Mouse (Mus musculus) spleen, adult 2 months (tissue): Measurements from ENCODE around the gene Cptp. TPM values are rescaled to one million over a fixed set of nuclear protein-coding genes. Genes with fewer than 3 reads are reported as not detected.

Source experiments
- DNase-seq, 2 experiments: peaks; one replicate each; pipeline versions ENCODE4 v3.0.0 to v3.0.0-alpha.2; 2012 to 2021; ENCODE audit warnings: low spot score in 2 of 2, low read depth in 1 of 2
- H3K27ac ChIP-seq: fragments of 200-500 bp; 2 replicates; pipeline ENCODE4 v1.5.1; 2012; ENCODE audit warnings: low read length, inconsistent platforms; ENCODE audit not compliant: insufficient read depth
- H3K27me3 ChIP-seq: fragments of 200-500 bp; 2 replicates; pipeline ENCODE4 v1.6.1; 2012; ENCODE audit warnings: mild to moderate bottlenecking, moderate library complexity, low read length, inconsistent platforms; ENCODE audit not compliant: control insufficient read depth, insufficient read depth
- H3K36me3 ChIP-seq: fragments of 200-500 bp; 2 replicates; pipeline ENCODE4 v1.6.1; 2012; ENCODE audit warnings: mild to moderate bottlenecking, low read length, inconsistent platforms; ENCODE audit not compliant: control insufficient read depth, insufficient read depth
- H3K4me1 ChIP-seq: fragments of 200-500 bp; 2 replicates; pipeline ENCODE4 v1.6.1; 2011; ENCODE audit warnings: inconsistent platforms; ENCODE audit not compliant: control insufficient read depth, insufficient read depth, insufficient read length
- H3K4me3 ChIP-seq: fragments of 200-500 bp; 2 replicates; pipeline ENCODE4 v1.5.1; 2011; ENCODE audit warnings: mild to moderate bottlenecking, inconsistent platforms; ENCODE audit not compliant: insufficient read depth, insufficient read length; ENCODE audit errors: extremely low read depth
- CTCF ChIP-seq: fragments of 200-500 bp; IDR thresholded peaks from 2 replicates; pipeline ENCODE4 v1.5.1; 2011; ENCODE audit warnings: mild to moderate bottlenecking, inconsistent platforms; ENCODE audit not compliant: insufficient read depth, insufficient read length, insufficient replicate concordance; ENCODE audit errors: extremely low read depth
- POLR2A ChIP-seq: fragments of 200-500 bp; IDR thresholded peaks from 2 replicates; pipeline ENCODE4 v1.6.1; 2011; ENCODE audit warnings: low read depth, low read length, inconsistent platforms
- WGBS: fragments of 180-500 bp; shearing (Covaris S2); methylation state at CpG from one replicate; pipeline ENCODE4 v1.1.7; 2018; 5-methylcytosine and 5-hydroxymethylcytosine counted together
- polyA plus RNA-seq: library from polyadenylated mRNA; depleted of rRNA; stranded (reverse); fragments of >200 nt; gene quantifications from 2 replicates; pipeline ENCODE4 v1.2.3, GENCODE M21; 2012

Cptp gene
- polyA plus RNA-seq, 1 experiment: 18.9 TPM

DNA sequence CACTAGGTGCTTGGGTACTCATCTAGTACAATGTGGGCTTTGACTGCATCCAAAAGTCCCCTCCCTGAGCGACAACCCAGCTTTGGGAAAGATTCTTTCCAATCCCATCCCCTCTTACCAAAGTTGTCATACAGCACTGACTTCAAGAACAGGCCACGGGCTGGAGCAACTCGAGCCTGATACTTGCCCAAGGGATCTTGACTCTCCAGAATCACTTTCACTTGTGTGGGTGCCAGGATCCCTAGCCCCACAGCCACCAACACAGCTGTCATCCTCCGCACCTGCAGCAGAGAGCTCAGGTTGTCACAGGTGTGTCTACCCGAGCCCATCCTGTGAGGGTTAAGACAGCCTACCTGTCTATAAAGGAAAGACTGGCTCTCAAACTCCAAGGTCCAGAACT is 20.1 kb upstream of the Cptp start:
- H3K27me3 ChIP-seq: no peaks in the 10 kb centered on the region
- H3K36me3 ChIP-seq: peaks cover 22% of the 10 kb centered on the region
- WGBS: 88% methylated on average over 5 of the region's 5 CpGs
- no peak overlapping the region for H3K27ac ChIP-seq
- peaks cover 18% of the 10 kb centered on the region for H3K4me1 ChIP-seq
- H3K4me3 ChIP-seq: no peak overlapping the region
- TF ChIP-seq POLR2A: no peak
- no peak for TF ChIP-seq CTCF
- no peak for DNase-seq

DNA sequence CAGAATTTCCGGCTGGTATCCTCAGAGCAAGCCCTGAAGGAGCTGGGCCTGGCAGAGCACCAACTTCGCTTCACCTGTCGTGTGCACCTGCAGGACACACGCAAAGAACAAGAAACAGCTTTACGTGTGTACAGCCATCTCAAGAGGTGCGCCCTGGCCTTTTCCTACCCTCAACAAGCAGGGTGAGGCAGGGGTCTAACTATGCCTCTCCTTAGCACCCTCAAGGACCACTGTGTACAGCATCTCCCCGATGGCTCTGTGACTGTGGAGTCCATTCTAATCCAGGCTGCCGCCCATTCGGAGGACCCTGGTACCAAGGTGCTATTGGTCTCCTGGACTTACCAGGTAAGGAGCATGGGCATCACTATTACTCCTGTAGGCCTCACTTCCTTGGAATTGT is 18.9 kb upstream of the Cptp start:
- no peak for DNase-seq
- no peak overlapping the region for H3K4me3 ChIP-seq
- H3K4me1 ChIP-seq: peaks cover 11% of the 10 kb centered on the region
- WGBS: 94% methylated on average over 9 of the region's 9 CpGs
- H3K36me3 ChIP-seq: peaks cover 24% of the 10 kb centered on the region
- H3K27me3 ChIP-seq: no peaks in the 10 kb centered on the region
- no peak for TF ChIP-seq POLR2A
- no peak for TF ChIP-seq CTCF
- H3K27ac ChIP-seq: no peak overlapping the region

DNA sequence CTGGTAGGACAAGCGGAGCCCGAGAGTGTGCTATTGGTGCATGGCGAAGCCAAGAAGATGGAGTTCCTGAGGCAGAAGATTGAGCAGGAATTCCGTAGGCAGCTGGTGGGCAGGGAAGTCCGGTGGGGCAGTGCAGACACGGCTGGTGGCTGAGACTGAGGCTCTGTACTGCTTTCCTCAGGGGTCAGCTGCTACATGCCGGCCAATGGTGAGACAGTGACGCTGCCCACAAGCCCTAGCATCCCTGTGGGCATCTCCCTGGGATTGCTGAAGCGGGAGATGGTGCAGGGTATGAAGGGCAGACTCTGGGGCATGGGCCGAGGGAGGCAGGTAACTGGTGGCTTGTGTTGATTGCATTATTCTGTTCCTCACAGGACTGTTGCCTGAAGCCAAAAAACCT is 18.4 kb upstream of the Cptp start:
- Histone ChIP-seq H3K4me1 (peaks cover 6% of the 10 kb centered on the region), H3K4me3 (no peak overlapping the region), H3K27me3 (no peaks in the 10 kb centered on the region), H3K27ac (no peak overlapping the region), H3K36me3 (peaks cover 24% of the 10 kb centered on the region)
- TF ChIP-seq CTCF (no peak), POLR2A (no peak)
- 93% methylated on average over 10 of the region's 10 CpGs for WGBS
- DNase-seq: no peak

DNA sequence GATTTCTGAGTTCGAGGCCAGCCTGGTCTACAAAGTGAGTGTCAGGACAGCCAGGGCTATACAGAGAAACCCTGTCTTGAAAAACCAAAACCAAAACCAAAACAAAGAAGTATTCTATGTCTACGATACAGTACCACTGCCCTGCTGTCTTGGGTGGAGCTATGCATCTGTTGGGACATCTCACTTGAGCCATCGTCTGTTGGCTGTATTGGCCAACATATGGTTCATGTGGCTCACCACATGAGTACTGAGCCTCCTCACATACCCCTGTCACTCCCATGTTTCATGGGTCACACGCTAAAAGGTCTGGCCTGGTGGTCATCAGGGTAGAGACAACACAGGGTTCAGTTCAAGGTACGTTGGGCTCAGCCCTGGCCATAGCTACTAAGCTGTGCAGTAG is 17.1 kb upstream of the Cptp start:
- peaks cover 24% of the 10 kb centered on the region for H3K36me3 ChIP-seq
- 86% methylated on average over 5 of the region's 5 CpGs for WGBS
- TF ChIP-seq CTCF: no peak
- DNase-seq: no peak
- no peaks in the 10 kb centered on the region for H3K27me3 ChIP-seq
- no peak overlapping the region for H3K27ac ChIP-seq
- H3K4me1 ChIP-seq: peaks cover 5% of the 10 kb centered on the region
- no peak overlapping the region for H3K4me3 ChIP-seq

DNA sequence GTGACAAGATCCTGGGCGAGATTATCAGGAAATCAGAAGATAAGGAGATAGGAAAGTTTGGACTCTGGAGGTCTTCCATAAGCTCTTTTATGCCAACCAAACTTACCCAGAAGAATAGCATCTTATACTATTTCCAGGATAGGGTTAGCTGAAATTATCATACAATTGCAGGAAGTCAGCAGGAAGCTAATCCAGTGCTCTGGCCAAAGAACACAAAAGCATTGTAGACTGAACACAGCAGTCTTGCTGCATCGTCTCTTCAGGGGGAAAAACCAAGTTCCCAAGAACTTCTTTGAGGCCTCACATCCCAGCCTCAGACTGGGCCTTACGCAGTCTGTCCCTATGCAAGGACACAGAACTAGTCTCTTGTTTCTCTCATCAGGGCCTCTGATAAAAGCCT is 14.3 kb upstream of the Cptp start:
- TF ChIP-seq POLR2A (no peak), CTCF (no peak)
- Histone ChIP-seq H3K27me3 (no peaks in the 10 kb centered on the region), H3K4me3 (no peak overlapping the region), H3K27ac (no peak overlapping the region), H3K4me1 (no peaks in the 10 kb centered on the region), H3K36me3 (peaks cover 23% of the 10 kb centered on the region)
- 89% methylated on average over 3 of the region's 3 CpGs for WGBS
- no peak for DNase-seq

DNA sequence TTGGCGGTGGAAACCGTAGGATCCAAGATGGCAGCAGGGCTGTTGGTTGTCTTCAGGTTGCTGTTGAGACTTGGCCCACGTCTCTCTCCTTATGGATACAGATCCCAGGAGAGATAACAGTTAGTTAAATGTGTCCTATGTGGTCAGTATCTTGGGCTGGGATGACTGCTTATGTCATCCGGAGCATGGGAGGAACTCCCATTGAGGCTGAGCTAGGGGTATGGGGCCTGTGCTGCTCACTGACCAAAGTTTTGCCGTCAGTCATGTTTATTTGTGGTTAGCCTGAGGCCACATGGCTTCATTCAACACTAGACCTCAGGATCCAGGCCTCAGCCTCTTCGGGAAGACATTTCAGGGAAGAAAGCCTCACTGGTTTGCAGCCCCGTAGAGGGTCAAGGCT is 2.2 kb upstream of the Cptp start:
- peaks cover 6% of the 10 kb centered on the region; the same call in 1 of the 2 replicates for H3K4me1 ChIP-seq
- no peak overlapping the region for H3K4me3 ChIP-seq
- TF ChIP-seq CTCF: no peak
- no peak for TF ChIP-seq POLR2A
- no peak for DNase-seq
- 93% methylated on average over 7 of the region's 7 CpGs for WGBS
- no peak overlapping the region for H3K27ac ChIP-seq
- H3K36me3 ChIP-seq: peaks cover 21% of the 10 kb centered on the region
- H3K27me3 ChIP-seq: no peaks in the 10 kb centered on the region

- peaks cover 6% of the 10 kb centered on the region; the same call in 1 of the 2 replicates for H3K4me1 ChIP-seq
- H3K27me3 ChIP-seq: no peaks in the 10 kb centered on the region
- WGBS: 10% methylated on average over 22 of the region's 22 CpGs
- DNase-seq: no peak
- no peak overlapping the region for H3K27ac ChIP-seq
- peak overlapping the region; percentile 69 for H3K4me3 ChIP-seq
- H3K36me3 ChIP-seq: peaks cover 20% of the 10 kb centered on the region
- TF ChIP-seq POLR2A (no peak), CTCF (no peak)
Observed at GRCm38 (mm10) chr4:155868614-155869298, 484 bp downstream of the Cptp start.
